Mouse (Mus musculus): ENCODE measurements around the gene Babam2.
A peak's percentile ranks its signal among the peaks of the same experiment; 100 is the strongest.

The Babam2 gene

GRCm38 (mm10) chr5:32124957-32125356 is 427.5 kb downstream of the Babam2 start:
- no peak for DNase-seq (ENCODE audit: low read depth, low spot score)

- no peak for DNase-seq (ENCODE audit: low read depth, low spot score)
Measured at GRCm38 (mm10) chr5:32127226-32127625, 429.7 kb downstream of the Babam2 start.

- DNase-seq (ENCODE audit: low read depth, low spot score), result no peak
Measured at GRCm38 (mm10) chr5:32127927-32128326, 430.4 kb downstream of the Babam2 start.

GRCm38 (mm10) chr5:32132971-32133501 is 435.6 kb downstream of the Babam2 start:
- peak; percentile 68 for DNase-seq (ENCODE audit: low read depth, low spot score)

GRCm38 (mm10) chr5:32133549-32134004 is 436.1 kb downstream of the Babam2 start:
- peak; percentile 56 for DNase-seq (ENCODE audit: low read depth, low spot score)

- DNase-seq (ENCODE audit: low read depth, low spot score), result peak; percentile 13
Measured at GRCm38 (mm10) chr5:32134051-32134732, 436.7 kb downstream of the Babam2 start.

Measured in R1 (cell line).